Comparison of ENCODE assay signal across 20 mouse cellular contexts in genomic region chr14:72594191-72594590, GRCm38 (mm10).
DNase-seq lines count a peak whose midpoint lies in the region; ATAC-seq and TF ChIP-seq lines count a peak whose summit lies in the region.
"Had no signal": no experiment of that assay in that cellular context is flagged by ENCODE, and none has a peak within 500 bp of the region (broad histone marks: within the 10 kb centered on the region; RNA-seq: fewer than 3 reads in every experiment).

No protein-coding gene starts in this region.

- H3K27me3 ChIP-seq in kidney, adult 2 months (replicated peaks; ENCODE audit: control insufficient read depth, insufficient read depth, low read length) = no peaks in the 10 kb centered on the region
- H3K27me3 ChIP-seq in kidney, embryonic 15.5 days = no peaks in the 10 kb centered on the region
- H3K27me3 ChIP-seq: embryonic facial prominence, embryonic 15.5 days; forebrain, embryonic 15.5 days; hindbrain, embryonic 12.5 days had no signal

- H3K4me2 ChIP-seq in kidney, embryonic 15.5 days = no peak overlapping the region
- H3K4me2 ChIP-seq: embryonic facial prominence, embryonic 15.5 days; forebrain, embryonic 15.5 days; hindbrain, embryonic 12.5 days had no signal

- TF ChIP-seq POLR2A in kidney, adult 2 months (IDR thresholded peaks at IDR 0.05; ENCODE audit: low read depth, low read length) = no peak

- WGBS in kidney, adult 2 months = 76% methylated on average over 7 of the region's 7 CpGs
- 93% methylated on average over 7 of the region's 7 CpGs for WGBS in kidney, embryonic 15.5 days

- peak overlapping the region; percentile 38; the same call in 1 of the 2 replicates for H3K27ac ChIP-seq in kidney, adult 2 months (ENCODE audit: insufficient read depth, low read depth, low read length)
- no peak overlapping the region for H3K27ac ChIP-seq in kidney, embryonic 15.5 days
- H3K27ac ChIP-seq in layer of hippocampus, adult 2 months = no peak overlapping the region
- H3K27ac ChIP-seq: embryonic facial prominence, embryonic 15.5 days; forebrain, embryonic 15.5 days; heart, embryonic 10.5 days; hindbrain, embryonic 12.5 days had no signal

- ATAC-seq in kidney, embryonic 15.5 days (replicated peaks; ENCODE audit: low FRiP score) = no peak
- ATAC-seq: forebrain, embryonic 15.5 days; hindbrain, embryonic 16.5 days had no signal

- H3K9me3 ChIP-seq in kidney, embryonic 15.5 days (replicated peaks) = no peaks in the 10 kb centered on the region
- H3K9me3 ChIP-seq: embryonic facial prominence, embryonic 15.5 days; forebrain, embryonic 15.5 days; heart, embryonic 10.5 days; hindbrain, embryonic 12.5 days had no signal

- H3K36me3 ChIP-seq in kidney, adult 2 months (ENCODE audit: control insufficient read depth, insufficient read depth, low read length) = peaks cover 2% of the 10 kb centered on the region; the same call in 1 of the 2 replicates
- H3K36me3 ChIP-seq in kidney, embryonic 15.5 days = peaks cover 48% of the 10 kb centered on the region

- no peak overlapping the region for H3K4me3 ChIP-seq in kidney, adult 2 months (ENCODE audit: insufficient read depth, low read depth, low read length)
- no peak overlapping the region for H3K4me3 ChIP-seq in kidney, embryonic 15.5 days (replicated peaks)
- no peak overlapping the region for H3K4me3 ChIP-seq in layer of hippocampus, adult 2 months
- H3K4me3 ChIP-seq: embryonic facial prominence, embryonic 15.5 days; forebrain, embryonic 15.5 days; heart, embryonic 10.5 days; hindbrain, embryonic 12.5 days had no signal

- no peaks in the 10 kb centered on the region; the same call in 1 of the 2 replicates for H3K4me1 ChIP-seq in kidney, adult 2 months (ENCODE audit: control insufficient read depth, insufficient read depth, low read length)
- peaks cover 2% of the 10 kb centered on the region for H3K4me1 ChIP-seq in kidney, embryonic 15.5 days
- H3K4me1 ChIP-seq: embryonic facial prominence, embryonic 15.5 days; forebrain, embryonic 15.5 days; heart, embryonic 10.5 days; hindbrain, embryonic 12.5 days had no signal

- peak; percentile 34 for DNase-seq in kidney, adult 2 months
- DNase-seq in kidney, postnatal 14 days = peak; percentile 32
- no peak for DNase-seq in kidney, adult 18-20 months
- DNase-seq in 3134 (ENCODE audit: extremely low read depth, insufficient read length, low spot score) = peak; percentile 17
- peak; percentile 87 for DNase-seq in NIH3T3 (ENCODE audit: low read depth)
- no peak for DNase-seq in layer of hippocampus, adult 2 months (ENCODE audit: low spot score in 2 of 2)
- DNase-seq in frontal cortex, adult 2 months (ENCODE audit: extremely low spot score in 1 of 2, low spot score in 1 of 2) = no peak
- DNase-seq: adrenal gland, postnatal 14 days; cerebellum, adult 18-20 months; cerebellum, adult 9-11 months; cerebellum, postnatal 36 days; gastrocnemius, postnatal 10 days; heart, postnatal 10 days; heart, postnatal 4 days had no signal

- no peak overlapping the region for H3K9ac ChIP-seq in kidney, embryonic 15.5 days
- H3K9ac ChIP-seq: embryonic facial prominence, embryonic 15.5 days; forebrain, embryonic 15.5 days; hindbrain, embryonic 12.5 days had no signal

- TF ChIP-seq CTCF in kidney, adult 2 months (conservative IDR thresholded peaks at IDR 0.05; ENCODE audit: insufficient read depth, insufficient read length, low read depth, low read length) = no peak
- TF ChIP-seq CTCF in layer of hippocampus, adult 2 months (conservative IDR thresholded peaks at IDR 0.05) = no peak

Comparison
In these comparisons a context has a peak if more than half of its experiments do, and no peak if none do; other contexts are left out.
1. DNase-seq: peak in kidney, adult 2 months (single experiment), kidney, postnatal 14 days (single experiment), 3134 (single experiment) and NIH3T3 (single experiment); none in kidney, adult 18-20 months (single experiment), layer of hippocampus, adult 2 months (0 of 2) and frontal cortex, adult 2 months (0 of 2).